Mouse (Mus musculus) leukemia stem cell, adult 10-12 weeks (primary cell): ENCODE data around the gene Aldoc. TPM values are rescaled to one million over a fixed set of nuclear protein-coding genes. Genes with fewer than 3 reads are reported as not detected.

Experiments
- polyA plus RNA-seq: library from polyadenylated mRNA; stranded (reverse); fragments of >175 nt; gene quantifications from 2 replicates; pipeline ENCODE4 v1.2.3, GENCODE M21; 2012; ENCODE audit warnings: low replicate concordance

The Aldoc gene
- polyA plus RNA-seq = 0.27 and 1.1 TPM in 2 replicates

GRCm38 (mm10) chr11:78322860-78323259 is at the start of gene Aldoc:
TSS of gene Aldoc (plus strand) at chr11:78322968.

GRCm38 (mm10) chr11:78290654-78291053 is 32.1 kb upstream of the Aldoc start, which contains the start of gene BC030499:
TSS of gene BC030499 (plus strand) at chr11:78290841.

GRCm38 (mm10) chr11:78301357-78302084 is 21.2 kb upstream of the Aldoc start, which contains the start of gene Spag5:
TSS of gene Spag5 (plus strand) at chr11:78301529.

DNA sequence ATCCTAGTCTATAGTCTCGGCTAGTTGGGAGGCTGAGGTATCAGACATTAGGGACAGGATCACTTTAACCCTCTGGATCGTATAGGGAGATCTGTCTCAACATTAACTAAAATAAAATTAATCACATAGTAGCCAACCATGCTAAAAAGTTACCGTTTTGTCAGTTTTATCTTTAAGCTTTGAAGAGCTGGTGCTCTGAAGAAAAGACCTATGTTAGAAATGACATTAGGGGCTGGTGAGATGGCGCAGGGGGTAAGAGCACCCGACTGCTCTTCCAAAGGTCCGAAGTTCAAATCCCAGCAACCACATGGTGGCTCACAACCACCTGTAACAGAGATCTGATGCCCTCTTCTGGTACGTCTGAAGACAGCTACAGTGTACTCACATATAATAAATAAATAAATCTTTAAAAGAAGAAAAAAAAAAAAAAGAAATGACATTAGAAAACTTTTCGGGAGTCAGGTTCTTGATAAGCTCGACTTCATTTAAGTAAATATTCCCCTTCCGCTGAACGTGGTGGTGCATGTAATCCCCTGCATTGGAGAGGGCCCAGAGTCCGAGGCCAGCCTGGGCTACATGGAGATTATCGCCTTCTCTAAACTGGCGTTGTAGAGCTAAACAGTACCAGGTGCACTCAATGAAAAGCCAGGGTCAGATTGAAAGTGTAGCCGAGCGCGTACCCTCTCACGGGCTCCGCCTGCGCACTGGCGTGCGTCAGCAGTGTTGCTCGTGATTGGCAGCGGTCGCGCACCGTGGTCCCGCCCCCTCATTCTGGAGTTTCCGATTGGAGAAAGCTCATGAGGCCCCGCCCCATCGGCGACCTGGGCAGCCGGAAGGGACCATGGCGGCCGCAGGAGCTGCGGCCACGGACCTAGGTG is 5.1 kb downstream of the Aldoc start, which contains the start of gene Pigs:
Gene Pigs (plus strand): TSS at position 782 of the 878 bp plus-strand sequence.

GRCm38 (mm10) chr11:78343381-78344327 is 20.9 kb downstream of the Aldoc start, which contains the start of gene Unc119:
TSS of gene Unc119 (plus strand) at chr11:78343482.

Other genes starting within 250 kb of the Aldoc start
- gene Eral1, start 242.6 kb upstream of the Aldoc start, polyA plus RNA-seq = 2.9 and 8.6 TPM in 2 replicates
- 34.8 and 35.4 TPM in 2 replicates for gene Fam222b, start 228.3 kb upstream of the Aldoc start, polyA plus RNA-seq
- gene Traf4, start 157.4 kb upstream of the Aldoc start, polyA plus RNA-seq = 69.0 and 176 TPM in 2 replicates
- 13.6 and 18.0 TPM in 2 replicates for gene Nek8, start 146.3 kb upstream of the Aldoc start, polyA plus RNA-seq
- gene Tlcd1, start 146.3 kb upstream of the Aldoc start, polyA plus RNA-seq = 281 and 738 TPM in 2 replicates
- 121 and 683 TPM in 2 replicates for gene Rpl23a, start 139.4 kb upstream of the Aldoc start, polyA plus RNA-seq
- gene Rab34, start 134.5 kb upstream of the Aldoc start, polyA plus RNA-seq = 6.1 and 6.5 TPM in 2 replicates
- gene Proca1, start 129.6 kb upstream of the Aldoc start, polyA plus RNA-seq = not detected in 2 replicates
- 1.7 and 10.6 TPM in 2 replicates for gene Sdf2, start 77.2 kb upstream of the Aldoc start, polyA plus RNA-seq
- 93.9 and 94.0 TPM in 2 replicates for gene Supt6, start 77.0 kb upstream of the Aldoc start, polyA plus RNA-seq
- gene 2610507B11Rik, start 61.2 kb upstream of the Aldoc start, polyA plus RNA-seq = 12.0 and 69.9 TPM in 2 replicates
- gene BC030499, start 32.1 kb upstream of the Aldoc start, polyA plus RNA-seq = not detected in 2 replicates
- gene Spag5, start 21.4 kb upstream of the Aldoc start, polyA plus RNA-seq = 13.8 and 44.5 TPM in 2 replicates
- gene Pigs, start 5.4 kb downstream of the Aldoc start, polyA plus RNA-seq = 15.9 and 90.3 TPM in 2 replicates
- 13.1 and 20.8 TPM in 2 replicates for gene Unc119, start 20.5 kb downstream of the Aldoc start, polyA plus RNA-seq
- not detected in 2 replicates for gene Foxn1, start 63.6 kb downstream of the Aldoc start, polyA plus RNA-seq
- gene Slc13a2, start 99.2 kb downstream of the Aldoc start, polyA plus RNA-seq = 0.07 TPM in 1 of 2 replicates, not detected in the other
- 0.43 and 3.0 TPM in 2 replicates for gene Slc46a1, start 142.7 kb downstream of the Aldoc start, polyA plus RNA-seq
- 0.05 and 0.11 TPM in 2 replicates for gene Sarm1, start 174.8 kb downstream of the Aldoc start, polyA plus RNA-seq
- not detected in 2 replicates for gene Vtn, start 176.1 kb downstream of the Aldoc start, polyA plus RNA-seq
- gene Sebox, start 180.5 kb downstream of the Aldoc start, polyA plus RNA-seq = not detected in 2 replicates
- 24.3 and 26.0 TPM in 2 replicates for gene Tmem199, start 189.2 kb downstream of the Aldoc start, polyA plus RNA-seq
- 34.6 and 38.5 TPM in 2 replicates for gene Poldip2, start 189.2 kb downstream of the Aldoc start, polyA plus RNA-seq
- 4.0 and 5.9 TPM in 2 replicates for gene Tnfaip1, start 213.4 kb downstream of the Aldoc start, polyA plus RNA-seq
- gene Ift20, start 213.4 kb downstream of the Aldoc start, polyA plus RNA-seq = 8.6 and 41.0 TPM in 2 replicates
- gene Tmem97, start 227.8 kb downstream of the Aldoc start, polyA plus RNA-seq = 17.5 and 30.4 TPM in 2 replicates